Mouse (Mus musculus) myocyte (in vitro differentiated cells): Measurements from ENCODE around the gene Arid1b. TPM values are rescaled to one million over a fixed set of nuclear protein-coding genes. Genes with fewer than 3 reads are reported as not detected.

Experiments used
- H3K27me3 ChIP-seq: one replicate; pipeline ENCODE4 v1.6.1; 2011; ENCODE audit not compliant: control insufficient read depth, insufficient read depth, insufficient read length
- H3K36me3 ChIP-seq: one replicate; pipeline ENCODE4 v1.6.1; 2011; ENCODE audit not compliant: control insufficient read depth, insufficient read depth
- H3K4me2 ChIP-seq: one replicate; pipeline ENCODE4 v1.6.1; 2011; ENCODE audit warnings: low read depth, control low read depth
- H3K4me3 ChIP-seq: one replicate; pipeline ENCODE4 v1.5.1; 2011; ENCODE audit warnings: mild to moderate bottlenecking, control low read depth, moderate library complexity
- H3K79me2 ChIP-seq: one replicate; pipeline ENCODE4 v1.6.1; 2011; ENCODE audit not compliant: control insufficient read depth, insufficient read depth
- H3ac ChIP-seq: one replicate; pipeline ENCODE4 v1.6.1; 2011; ENCODE audit not compliant: control insufficient read depth, insufficient read length
- CEBPB ChIP-seq: IDR thresholded peaks from 2 replicates; pipeline ENCODE4 v1.6.1; 2011; ENCODE audit warnings: mild to moderate bottlenecking, moderate library complexity; ENCODE audit not compliant: poor library complexity, insufficient read depth, severe bottlenecking
- E2F4 ChIP-seq: IDR thresholded peaks from one replicate; pipeline ENCODE4 v1.6.1; 2011; ENCODE audit warnings: mild to moderate bottlenecking, control low read depth, moderate library complexity; ENCODE audit not compliant: insufficient read depth
- MAX ChIP-seq: IDR thresholded peaks from one replicate; pipeline ENCODE4 v1.6.1; 2011; ENCODE audit warnings: low read depth, mild to moderate bottlenecking, control low read depth
- MYOD1 ChIP-seq, 3 experiments: IDR thresholded peaks; one replicate each; pipeline ENCODE4 v1.6.1; 2011; ENCODE audit warnings: control low read depth in 2 of 3, low read depth in 2 of 3, mild to moderate bottlenecking in 2 of 3, moderate library complexity in 1 of 3; ENCODE audit not compliant: insufficient read length in 2 of 3, control insufficient read depth in 1 of 3
- MYOG ChIP-seq, 3 experiments: IDR thresholded peaks; one replicate each; pipeline ENCODE4 v1.6.1; 2011; ENCODE audit warnings: control low read depth in 2 of 3, low read depth in 2 of 3, mild to moderate bottlenecking in 2 of 3; ENCODE audit not compliant: insufficient read length in 2 of 3, control insufficient read depth in 1 of 3, insufficient read depth in 1 of 3
- POLR2A ChIP-seq: IDR thresholded peaks from one replicate; pipeline ENCODE4 v1.6.1; 2011; ENCODE audit warnings: low read depth, mild to moderate bottlenecking, control low read depth, moderate library complexity; ENCODE audit not compliant: insufficient read length
- POLR2AphosphoS2 ChIP-seq: IDR thresholded peaks from one replicate; pipeline ENCODE4 v1.6.1; 2011; ENCODE audit warnings: low read depth, control low read depth; ENCODE audit not compliant: insufficient read length
- REST ChIP-seq: IDR thresholded peaks from one replicate; pipeline ENCODE4 v1.6.1; 2011; ENCODE audit warnings: mild to moderate bottlenecking, control low read depth, moderate library complexity; ENCODE audit not compliant: insufficient read depth, insufficient read length
- SRF ChIP-seq: IDR thresholded peaks from one replicate; pipeline ENCODE4 v1.6.1; 2011; ENCODE audit warnings: low read depth; ENCODE audit not compliant: control insufficient read depth, insufficient read length
- TCF12 ChIP-seq: IDR thresholded peaks from one replicate; pipeline ENCODE4 v1.6.1; 2011; ENCODE audit warnings: mild to moderate bottlenecking, control low read depth; ENCODE audit not compliant: poor library complexity, insufficient read depth, severe bottlenecking
- TCF3 ChIP-seq: IDR thresholded peaks from one replicate; pipeline ENCODE4 v1.6.1; 2011; ENCODE audit warnings: low read depth, control low read depth; ENCODE audit not compliant: insufficient read length
- USF1 ChIP-seq: IDR thresholded peaks from one replicate; pipeline ENCODE4 v1.6.1; 2011; ENCODE audit warnings: low read depth, mild to moderate bottlenecking, control low read depth, moderate library complexity
- polyA plus RNA-seq: library from polyadenylated mRNA; unstranded; fragments of >200 nt; fragmentation: generic; extraction: Trizol; gene quantifications from one replicate; pipeline ENCODE4 v1.2.1, GENCODE M21; 2012; ENCODE audit warnings: missing spikeins

Arid1b gene
- polyA plus RNA-seq, 1 experiment: 10.9 TPM

- Histone ChIP-seq H3K27me3 (no peaks in the 10 kb centered on the region), H3K4me3 (no peak overlapping the region), H3ac (no peak overlapping the region), H3K36me3 (no peaks in the 10 kb centered on the region), H3K4me2 (no peak overlapping the region), H3K79me2 (peaks cover 50% of the 10 kb centered on the region)
- TF ChIP-seq MYOD1 (IDR thresholded peaks at IDR 0.05; ENCODE audit: control insufficient read depth in 1 of 3, insufficient read length in 2 of 3, low read depth in 2 of 3): no peak
- no peak for TF ChIP-seq TCF3
- TF ChIP-seq MYOG (IDR thresholded peaks at IDR 0.05; ENCODE audit: control insufficient read depth in 1 of 3, insufficient read depth in 1 of 3, insufficient read length in 2 of 3, low read depth in 2 of 3): no peak
- no peak for TF ChIP-seq REST
- no peak for TF ChIP-seq CEBPB
- TF ChIP-seq TCF12: no peak
- TF ChIP-seq E2F4: no peak
- no peak for TF ChIP-seq POLR2AphosphoS2
- no peak for TF ChIP-seq USF1
- no peak for TF ChIP-seq MAX
- TF ChIP-seq SRF: no peak
- TF ChIP-seq POLR2A: no peak
Measured at GRCm38 (mm10) chr17:5099238-5099637, 105.1 kb downstream of the Arid1b start.

GRCm38 (mm10) chr17:5101157-5101556, 107.0 kb downstream of the Arid1b start:
- H3K27me3 ChIP-seq: no peaks in the 10 kb centered on the region
- H3ac ChIP-seq: no peak overlapping the region
- TF ChIP-seq E2F4 (no peak), TCF12 (no peak), POLR2A (no peak), MYOD1 (IDR thresholded peaks at IDR 0.05; ENCODE audit: control insufficient read depth in 1 of 3, insufficient read length in 2 of 3, low read depth in 2 of 3) (no peak), MAX (no peak), USF1 (no peak), SRF (no peak), CEBPB (no peak), POLR2AphosphoS2 (no peak), MYOG (IDR thresholded peaks at IDR 0.05; ENCODE audit: control insufficient read depth in 1 of 3, insufficient read depth in 1 of 3, insufficient read length in 2 of 3, low read depth in 2 of 3) (no peak), TCF3 (no peak), REST (no peak)
- no peak overlapping the region for H3K4me2 ChIP-seq
- H3K79me2 ChIP-seq: peaks cover 52% of the 10 kb centered on the region
- H3K4me3 ChIP-seq: no peak overlapping the region
- no peaks in the 10 kb centered on the region for H3K36me3 ChIP-seq

GRCm38 (mm10) chr17:5101887-5102286, 107.8 kb downstream of the Arid1b start:
- no peak overlapping the region for H3ac ChIP-seq
- H3K36me3 ChIP-seq: no peaks in the 10 kb centered on the region
- no peak overlapping the region for H3K4me2 ChIP-seq
- H3K79me2 ChIP-seq: peaks cover 47% of the 10 kb centered on the region
- TF ChIP-seq REST (no peak), MYOG (IDR thresholded peaks at IDR 0.05; ENCODE audit: control insufficient read depth in 1 of 3, insufficient read depth in 1 of 3, insufficient read length in 2 of 3, low read depth in 2 of 3) (no peak), SRF (no peak), CEBPB (no peak), TCF3 (no peak), MYOD1 (IDR thresholded peaks at IDR 0.05; ENCODE audit: control insufficient read depth in 1 of 3, insufficient read length in 2 of 3, low read depth in 2 of 3) (no peak), POLR2A (no peak), MAX (no peak), POLR2AphosphoS2 (no peak)
- H3K27me3 ChIP-seq: no peaks in the 10 kb centered on the region
- H3K4me3 ChIP-seq: no peak overlapping the region

- Histone ChIP-seq H3K36me3 (no peaks in the 10 kb centered on the region), H3K4me3 (no peak overlapping the region), H3ac (no peak overlapping the region), H3K27me3 (no peaks in the 10 kb centered on the region), H3K4me2 (no peak overlapping the region), H3K79me2 (peaks cover 65% of the 10 kb centered on the region)
- TF ChIP-seq POLR2AphosphoS2 (no peak), CEBPB (no peak), E2F4 (no peak), REST (no peak), SRF (no peak), POLR2A (no peak), USF1 (no peak), MAX (no peak), MYOG (IDR thresholded peaks at IDR 0.05; ENCODE audit: control insufficient read depth in 1 of 3, insufficient read depth in 1 of 3, insufficient read length in 2 of 3, low read depth in 2 of 3) (no peak), MYOD1 (IDR thresholded peaks at IDR 0.05; ENCODE audit: control insufficient read depth in 1 of 3, insufficient read length in 2 of 3, low read depth in 2 of 3) (no peak), TCF12 (no peak), TCF3 (no peak)
Measured at GRCm38 (mm10) chr17:5105746-5106145, 111.6 kb downstream of the Arid1b start.
